Mouse (Mus musculus) lung, postnatal 0 days (tissue): Measurements from ENCODE around the gene Sertad3.
A peak's percentile ranks its signal among the peaks of the same experiment; 100 is the strongest.

Source experiments
- CTCF ChIP-seq: IDR thresholded peaks from 2 replicates; pipeline ENCODE4 v1.5.1; 2016; ENCODE audit warnings: antibody characterized with exemption, mild to moderate bottlenecking
- EP300 ChIP-seq: IDR thresholded peaks from 2 replicates; pipeline ENCODE4 v1.6.1; 2016; ENCODE audit warnings: antibody characterized with exemption, mild to moderate bottlenecking, control low read depth

GRCm38 (mm10) chr7:27449256-27449862 lies 24.2 kb upstream of the Sertad3 start:
- TF ChIP-seq CTCF (peak; percentile 77), EP300 (no peak)
